Mouse (Mus musculus) spleen, postnatal 36 days (tissue): ENCODE results near the gene Rab3d.
"Not testable (repeated sequence)": the region's sequence is repeated elsewhere in the genome, so short reads cannot be mapped to it uniquely, and the experiment has no call there.

Experiments used
- DNase-seq, 2 experiments: peaks; one replicate each; pipeline ENCODE4 v3.0.0; 2022; ENCODE audit warnings: low spot score in 2 of 2, mixed read lengths in 1 of 2

Gene Rab3d

GRCm38 (mm10) chr9:21909474-21910223, 8.3 kb downstream of the Rab3d start:
- peak in 1 of 2 experiments; percentile 19 for DNase-seq

DNA sequence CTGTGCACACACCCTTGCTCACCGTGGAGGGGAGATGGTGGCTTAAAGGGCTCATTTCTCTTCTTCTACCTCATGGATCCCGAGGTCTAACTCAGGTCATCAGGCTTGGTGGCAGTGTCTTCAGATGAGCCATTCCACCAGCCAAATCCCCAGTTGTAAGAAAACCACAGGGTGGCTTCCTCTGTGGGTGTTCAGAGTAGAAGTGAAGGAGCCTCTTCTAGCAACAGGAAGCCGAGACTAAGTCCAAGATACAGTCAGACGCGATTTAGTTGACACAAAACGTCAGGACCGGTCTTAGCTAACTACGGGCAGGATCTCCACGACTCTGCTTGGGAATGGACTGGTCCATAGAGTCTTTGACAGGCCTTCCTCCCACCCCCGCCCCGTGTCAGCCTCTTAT, 9.8 kb downstream of the Rab3d start:
- DNase-seq, result no peak

DNA sequence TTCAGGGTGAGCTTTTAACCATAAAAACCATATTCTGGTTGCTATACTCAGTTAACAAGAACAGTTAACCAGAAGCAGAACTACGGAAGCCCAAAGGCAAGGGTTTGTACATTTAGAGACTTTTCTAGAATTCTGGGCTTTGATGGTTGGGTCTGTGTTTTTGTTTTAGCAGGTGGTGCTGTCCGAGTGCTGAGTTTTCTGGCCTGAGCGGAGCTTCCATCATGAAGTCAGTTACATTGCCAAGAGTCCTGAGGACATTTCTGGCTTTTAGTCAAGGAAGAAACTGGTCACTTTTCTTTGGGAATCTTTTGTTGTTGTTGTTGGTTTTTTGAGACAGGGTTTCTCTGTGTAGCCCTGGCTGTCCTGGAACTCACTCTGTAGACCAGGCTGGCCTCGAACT, 14.0 kb downstream of the Rab3d start:
- DNase-seq, result no peak

GRCm38 (mm10) chr9:21901223-21901820, 16.7 kb downstream of the Rab3d start:
- DNase-seq, result peak; percentile 35 to 63

- no peak for DNase-seq
Observed at GRCm38 (mm10) chr9:21889229-21889628, 28.8 kb downstream of the Rab3d start.

GRCm38 (mm10) chr9:21876601-21877000, 41.4 kb downstream of the Rab3d start:
- no peak for DNase-seq

- no peak for DNase-seq
Observed at GRCm38 (mm10) chr9:21872204-21872603, 45.8 kb downstream of the Rab3d start.

DNA sequence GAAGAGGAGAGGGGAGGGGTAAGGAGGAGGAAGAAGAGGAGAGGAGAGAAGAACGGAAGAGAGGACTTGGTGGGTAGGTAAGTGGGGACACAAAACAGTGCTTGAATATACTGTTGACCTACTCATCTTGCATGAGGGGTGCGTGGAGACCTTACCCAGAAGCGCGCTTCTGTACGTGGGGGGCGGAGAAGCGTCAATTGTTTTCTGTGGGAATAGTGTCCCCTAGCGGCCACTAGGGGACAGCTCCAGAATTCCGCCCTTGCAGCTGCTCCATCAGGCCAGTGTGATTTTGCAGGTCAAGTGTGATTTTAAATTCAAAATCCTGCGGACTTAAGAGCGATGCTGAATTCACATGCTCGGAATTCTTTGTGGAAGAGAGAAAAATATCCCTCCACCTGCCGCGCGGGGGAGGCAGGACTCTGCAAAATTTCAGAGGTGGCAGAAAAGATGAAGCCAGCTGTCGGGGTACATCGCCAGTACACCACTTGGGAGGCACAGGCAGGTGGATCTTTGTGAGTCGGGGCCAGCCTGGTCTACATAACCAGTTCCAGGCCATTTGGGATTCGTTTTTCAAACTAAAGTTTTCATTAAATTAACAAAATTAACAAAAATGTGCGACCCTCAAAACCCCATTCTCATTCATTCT, 47.0 kb downstream of the Rab3d start:
- no peak for DNase-seq

GRCm38 (mm10) chr9:21869290-21869689, 48.7 kb downstream of the Rab3d start:
- not testable (repeated sequence) for DNase-seq

- DNase-seq, result no peak
Observed at GRCm38 (mm10) chr9:21867726-21868125, 50.3 kb downstream of the Rab3d start.

DNA sequence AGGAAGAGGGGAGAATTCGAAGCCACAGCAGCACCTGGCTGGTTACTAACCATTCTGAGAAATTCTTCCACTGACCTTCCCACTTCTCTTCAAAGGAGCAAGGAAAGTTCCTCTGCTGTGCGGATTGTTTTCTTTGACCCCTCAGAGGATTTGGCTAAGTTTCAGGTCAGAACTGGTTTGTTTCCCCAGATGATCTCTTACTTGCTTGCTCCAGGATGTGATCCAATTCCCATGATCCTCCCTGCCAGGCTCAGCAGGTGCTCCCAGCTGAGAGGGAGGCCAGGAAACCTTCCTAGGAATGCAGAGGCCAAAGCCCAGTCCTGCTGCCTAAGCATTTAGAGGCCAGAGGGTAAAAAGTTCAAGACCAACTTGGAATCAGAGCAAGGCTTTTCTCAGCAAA, 51.4 kb downstream of the Rab3d start:
- no peak for DNase-seq

GRCm38 (mm10) chr9:21865673-21866398, 52.2 kb downstream of the Rab3d start:
- DNase-seq, result no peak

DNA sequence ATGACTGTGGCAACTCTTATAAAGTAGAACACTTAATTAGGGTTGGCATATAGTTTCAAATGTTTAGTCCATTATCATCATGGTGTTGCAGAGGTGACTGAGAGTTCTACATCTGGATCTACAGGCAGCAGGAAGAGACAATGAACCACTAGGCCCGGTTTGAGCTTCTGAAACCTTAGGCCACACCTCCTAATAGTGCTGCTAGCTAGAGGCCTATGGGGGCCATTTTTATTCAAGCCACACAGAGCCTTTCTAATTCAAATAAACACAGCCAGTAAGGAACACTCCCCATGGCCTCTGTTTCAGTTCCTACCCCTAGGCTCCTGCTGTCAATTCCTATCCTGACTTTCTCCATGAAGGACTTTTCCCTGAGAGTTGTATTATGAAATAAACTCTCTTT, 55.8 kb downstream of the Rab3d start:
- DNase-seq, result no peak

DNA sequence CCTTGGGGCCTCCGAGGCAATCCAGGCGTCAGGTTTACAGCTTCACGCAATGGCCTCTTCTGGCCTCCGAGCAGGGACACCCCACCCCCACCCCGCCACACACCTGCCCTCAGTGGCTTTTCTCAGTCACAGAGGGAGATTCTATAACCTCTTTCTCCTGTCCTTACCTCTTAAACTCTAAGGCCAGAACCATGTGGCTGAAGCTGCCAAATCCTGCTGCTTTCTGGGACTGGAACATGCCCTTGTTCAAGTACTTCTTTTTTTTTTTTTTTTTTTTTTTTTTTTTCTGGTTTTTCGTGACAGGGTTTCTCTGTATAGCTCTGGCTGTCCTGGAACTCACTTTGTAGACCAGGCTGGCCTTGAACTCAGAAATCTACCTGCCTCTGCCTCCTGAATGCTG, 57.6 kb downstream of the Rab3d start:
- not testable (repeated sequence) for DNase-seq

DNA sequence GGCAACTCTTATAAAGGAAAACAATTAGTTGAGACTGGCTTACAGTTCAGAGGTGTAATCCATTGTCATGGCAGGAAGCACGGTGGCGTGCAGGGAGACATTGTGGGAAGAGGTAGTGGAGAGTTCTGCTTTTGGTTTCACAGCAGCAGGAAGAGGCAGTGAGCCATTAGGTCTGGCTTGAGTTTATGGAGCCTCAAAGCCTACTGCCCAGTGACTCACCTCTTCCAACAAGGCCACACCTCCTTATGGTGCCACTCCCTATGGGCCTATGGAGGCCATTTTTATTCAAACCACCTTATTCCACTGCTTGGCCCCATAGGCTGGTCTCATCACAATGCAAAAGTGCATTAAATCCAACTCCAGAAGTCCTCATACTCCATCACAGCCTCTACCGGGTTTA, 58.4 kb downstream of the Rab3d start:
- DNase-seq, result no peak

GRCm38 (mm10) chr9:21858084-21858483, 59.9 kb downstream of the Rab3d start:
- DNase-seq, result no peak

GRCm38 (mm10) chr9:21857501-21857900, 60.5 kb downstream of the Rab3d start:
- no peak for DNase-seq
